Mouse (Mus musculus) erythroblast, embryonic 14.5 days (primary cell): Measurements from ENCODE around the gene Zbtb42.

ENCODE experiments used
- GATA1 ChIP-seq: IDR thresholded peaks from 2 replicates; pipeline ENCODE4 v1.6.1; 2012; ENCODE audit warnings: low read length, inconsistent platforms, mixed read lengths
- TAL1 ChIP-seq: IDR thresholded peaks from 3 replicates; pipeline ENCODE4 v1.6.1; 2012; ENCODE audit warnings: low read length, inconsistent platforms, mixed read lengths

- TF ChIP-seq TAL1: no peak
- no peak for TF ChIP-seq GATA1
Observed at GRCm38 (mm10) chr12:112672744-112673575, 5.7 kb upstream of the Zbtb42 start.
